Mouse (Mus musculus) right cerebral cortex, postnatal 36 days (tissue): Measurements from ENCODE around the gene Hdgfl3.
"Not testable (repeated sequence)": the region's sequence is repeated elsewhere in the genome, so short reads cannot be mapped to it uniquely, and the experiment has no call there.

Experiments
- DNase-seq, 2 experiments: peaks; one replicate each; pipeline ENCODE4 v3.0.0; 2022; ENCODE audit warnings: low spot score in 2 of 2, mixed read lengths in 1 of 2

The Hdgfl3 gene

GRCm38 (mm10) chr7:81854568-81855307, 79.5 kb downstream of the Hdgfl3 start:
- DNase-seq: no peak

DNA sequence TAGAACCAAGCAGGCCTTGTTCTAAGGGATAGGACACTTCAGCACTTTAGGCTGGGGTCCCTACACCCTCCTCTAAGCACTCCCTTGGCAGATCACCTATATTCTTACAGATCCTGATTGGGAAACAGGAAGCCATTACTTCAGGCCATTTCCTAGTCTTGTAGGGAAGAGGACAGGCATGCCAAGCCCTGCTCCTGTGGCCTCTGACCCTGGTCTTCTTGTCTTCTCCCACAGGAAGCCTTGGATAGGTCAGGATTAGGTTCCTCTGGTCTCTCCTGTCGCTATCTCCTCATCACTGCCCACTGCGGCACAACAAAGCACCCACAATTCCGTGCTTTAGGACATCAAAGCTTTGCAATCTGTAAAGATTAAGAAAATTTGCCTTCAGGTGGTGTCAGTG, 82.6 kb downstream of the Hdgfl3 start:
- DNase-seq: no peak

- no peak for DNase-seq
Measured at GRCm38 (mm10) chr7:81850171-81850570, 84.1 kb downstream of the Hdgfl3 start.

DNA sequence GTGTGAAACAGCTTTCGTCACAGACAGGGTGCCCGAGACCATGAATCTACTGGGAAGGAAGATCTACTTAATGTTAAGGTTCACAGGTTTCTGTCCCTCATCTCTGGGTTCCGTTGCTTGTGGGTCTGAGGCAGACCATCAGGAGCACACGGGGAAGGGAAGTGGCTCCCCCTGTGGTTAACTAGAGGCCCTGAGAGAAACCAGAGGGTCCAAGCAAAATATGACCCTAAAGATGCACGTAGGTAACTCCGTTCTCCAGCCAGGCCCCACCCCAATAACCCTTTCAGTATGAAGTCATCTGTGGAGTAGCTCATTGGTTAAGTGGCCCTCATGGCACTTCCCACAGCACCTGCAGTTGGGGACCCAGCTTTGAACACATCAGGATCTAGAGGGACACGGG, 84.6 kb downstream of the Hdgfl3 start:
- no peak for DNase-seq

DNA sequence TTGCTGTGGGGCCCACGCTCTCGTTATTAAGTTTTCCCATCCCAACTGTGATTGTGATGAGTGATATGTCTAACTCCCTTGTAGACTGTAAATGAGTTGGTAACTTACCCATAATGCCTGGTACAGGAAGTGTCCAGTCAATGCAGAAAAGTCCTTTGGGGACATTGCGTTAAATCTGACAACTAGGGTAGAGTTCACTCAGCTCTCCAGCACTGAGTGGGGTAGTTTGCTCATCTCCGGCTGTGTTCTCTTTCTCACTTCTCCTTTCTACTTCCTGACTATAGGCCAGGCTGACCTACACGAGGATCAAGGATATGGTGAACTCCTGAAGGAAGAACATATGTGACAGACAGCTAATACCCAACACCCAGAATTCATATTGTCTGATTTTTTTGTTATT, 85.1 kb downstream of the Hdgfl3 start:
- DNase-seq: no peak

GRCm38 (mm10) chr7:81847777-81848176, 86.5 kb downstream of the Hdgfl3 start:
- no peak for DNase-seq

DNA sequence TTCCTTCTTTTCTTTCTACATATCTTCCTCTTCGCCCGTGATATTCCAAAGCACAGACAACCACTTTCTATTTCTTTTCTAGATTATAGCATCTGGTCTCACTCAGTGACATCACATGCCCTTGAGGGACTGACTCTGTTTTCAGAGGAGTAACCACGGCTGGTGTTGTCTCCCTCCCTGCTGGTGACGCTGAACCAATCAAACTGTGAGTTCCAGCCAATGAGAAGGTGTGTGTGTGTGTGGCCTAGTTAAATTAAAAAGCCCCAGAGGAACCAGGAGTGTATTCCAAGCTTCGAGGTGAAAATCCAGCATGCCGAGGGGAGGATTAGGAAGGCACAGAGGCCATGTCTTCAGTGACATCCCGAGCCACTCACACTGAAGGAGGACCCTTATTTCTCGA, 87.3 kb downstream of the Hdgfl3 start:
- DNase-seq: no peak

GRCm38 (mm10) chr7:81846008-81846407, 88.3 kb downstream of the Hdgfl3 start:
- no peak for DNase-seq

- DNase-seq: no peak
Measured at GRCm38 (mm10) chr7:81845313-81845712, 89.0 kb downstream of the Hdgfl3 start.

DNA sequence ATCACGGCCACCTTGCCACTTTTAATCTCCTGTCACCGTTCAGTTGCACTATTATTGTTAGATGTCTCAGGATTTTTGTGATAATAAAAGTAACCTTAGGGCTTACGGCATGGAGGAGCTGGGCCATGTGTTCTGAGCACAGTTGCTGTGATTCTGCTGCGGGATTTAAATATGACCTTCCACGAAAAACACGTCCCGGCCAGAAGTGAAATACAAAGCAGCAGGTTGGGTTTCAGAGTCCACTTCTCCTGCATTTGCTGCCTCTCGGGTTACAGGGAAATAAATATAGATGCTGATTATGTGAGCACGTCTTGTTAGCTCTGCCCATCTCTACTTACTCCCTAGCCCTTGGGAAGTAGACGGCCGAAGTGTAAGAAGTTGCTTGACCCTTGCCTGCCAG, 89.5 kb downstream of the Hdgfl3 start:
- DNase-seq: no peak

DNA sequence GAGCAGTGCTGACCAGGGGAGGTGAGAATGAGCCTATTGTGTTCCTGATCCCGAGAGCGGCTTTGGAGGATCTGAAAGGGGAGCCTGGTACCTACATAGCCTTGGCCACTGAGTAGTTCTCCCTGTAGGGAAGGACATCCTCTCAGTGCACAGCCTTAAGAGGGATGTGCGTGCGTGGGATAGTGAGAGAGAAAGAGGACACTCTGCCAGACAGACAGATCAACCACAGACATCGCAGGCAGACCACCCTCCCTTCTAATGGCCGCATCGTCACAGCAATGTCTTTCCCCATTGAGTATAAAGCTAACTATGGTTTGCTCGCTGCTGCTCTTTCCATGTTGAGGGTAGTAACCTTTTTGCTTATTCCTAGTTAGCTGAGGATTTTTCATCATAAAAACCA, 90.4 kb downstream of the Hdgfl3 start:
- DNase-seq: no peak

DNA sequence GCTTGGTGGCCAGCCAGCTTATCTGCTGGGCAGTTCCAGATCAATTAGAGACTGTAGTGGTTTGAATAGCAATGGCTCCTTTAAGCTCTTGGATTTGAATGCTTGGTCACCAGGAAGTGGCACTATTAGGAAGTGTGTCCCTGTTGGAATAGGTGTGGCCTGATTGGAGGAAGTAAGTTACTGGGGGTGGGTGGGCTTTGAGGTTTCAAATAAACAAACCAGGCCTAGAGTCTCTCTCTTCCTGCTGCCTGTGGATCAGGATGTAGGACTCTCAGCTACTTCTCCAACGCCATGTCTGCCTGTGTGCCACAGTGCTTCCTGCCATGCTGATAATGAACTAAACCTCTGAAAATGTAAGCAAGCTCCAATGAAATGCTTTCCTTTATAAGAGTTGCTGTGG, 91.3 kb downstream of the Hdgfl3 start:
- DNase-seq: no peak

DNA sequence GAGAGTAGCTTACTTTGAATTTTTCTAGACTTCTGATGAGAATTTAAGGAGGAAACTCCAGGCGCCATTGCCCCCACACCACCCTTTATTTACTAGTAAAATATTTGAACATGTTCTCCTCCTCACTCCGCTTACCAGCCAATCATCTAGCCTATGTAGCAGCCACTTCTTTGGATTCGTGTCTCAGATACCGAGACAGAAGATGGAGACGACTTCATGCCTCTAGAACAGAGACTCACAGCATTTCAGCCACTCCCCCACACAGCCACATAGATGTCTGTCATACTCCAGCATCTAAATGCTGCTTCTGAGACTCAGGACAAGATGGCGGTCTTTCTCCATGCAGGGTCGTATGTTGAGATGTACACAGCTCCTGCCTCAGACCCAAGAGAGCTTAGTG, 92.1 kb downstream of the Hdgfl3 start:
- no peak for DNase-seq

DNA sequence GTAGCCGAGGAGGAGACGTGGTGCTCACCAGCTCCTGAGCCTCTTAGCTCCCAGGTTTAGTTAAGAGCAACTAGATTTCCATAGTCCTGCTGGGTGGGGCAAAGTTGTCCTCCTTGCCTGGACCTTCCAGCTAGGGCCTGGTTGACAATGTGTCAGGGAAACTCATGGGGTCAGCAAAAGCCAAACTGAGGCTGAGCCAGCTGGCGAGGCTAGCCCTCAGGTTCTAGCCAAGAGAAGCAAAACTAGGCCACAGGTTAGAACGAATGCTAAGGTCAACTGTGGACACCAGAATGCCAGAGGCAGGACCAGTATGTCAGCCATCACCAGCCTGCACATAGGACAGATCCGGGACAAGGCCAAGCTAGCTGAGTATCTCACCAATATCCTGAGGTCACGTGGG, 92.8 kb downstream of the Hdgfl3 start:
- DNase-seq: no peak

- peak in 1 of 2 experiments; percentile 59 for DNase-seq
Measured at GRCm38 (mm10) chr7:81840661-81841181, 93.6 kb downstream of the Hdgfl3 start.

DNA sequence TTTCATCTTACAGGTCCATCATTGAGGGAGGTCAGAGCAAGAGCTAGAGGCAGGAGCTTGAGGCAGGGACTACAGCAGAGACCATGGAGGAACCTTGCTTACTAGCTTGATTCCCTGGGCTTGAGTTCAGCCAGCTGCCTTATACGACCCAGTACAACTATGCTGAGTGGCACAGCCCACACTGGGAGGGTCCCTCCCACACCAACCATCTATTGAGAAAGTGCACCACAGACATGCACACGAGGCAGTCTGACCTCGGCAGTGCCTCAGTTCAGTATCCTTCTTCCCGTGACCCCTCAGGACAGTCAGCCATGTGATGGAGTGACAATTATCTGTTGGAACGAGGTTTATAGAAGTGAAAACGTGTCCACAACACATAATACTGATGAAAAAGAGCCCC, 94.5 kb downstream of the Hdgfl3 start:
- DNase-seq: no peak

- DNase-seq: not testable (repeated sequence)
Measured at GRCm38 (mm10) chr7:81837771-81838170, 96.5 kb downstream of the Hdgfl3 start.

DNA sequence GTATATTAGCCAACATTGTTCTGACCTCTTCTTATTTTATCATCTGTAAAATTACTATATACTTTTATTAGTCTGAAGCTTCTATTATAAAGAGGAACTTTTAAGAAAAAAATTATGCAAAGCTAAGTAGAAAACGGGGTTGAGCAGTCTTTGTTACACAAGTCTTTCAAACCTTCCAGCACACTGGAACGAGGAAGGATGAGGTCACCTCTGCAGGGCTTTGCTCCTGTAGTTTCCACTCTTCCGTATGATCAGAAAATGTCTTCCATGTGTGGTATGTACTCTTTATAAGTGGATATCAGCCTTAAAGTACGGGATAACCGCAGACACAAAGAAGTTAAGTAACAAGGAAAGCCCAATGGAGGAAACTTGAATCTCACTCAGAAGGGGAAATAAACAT, 98.8 kb downstream of the Hdgfl3 start:
- no peak for DNase-seq

DNA sequence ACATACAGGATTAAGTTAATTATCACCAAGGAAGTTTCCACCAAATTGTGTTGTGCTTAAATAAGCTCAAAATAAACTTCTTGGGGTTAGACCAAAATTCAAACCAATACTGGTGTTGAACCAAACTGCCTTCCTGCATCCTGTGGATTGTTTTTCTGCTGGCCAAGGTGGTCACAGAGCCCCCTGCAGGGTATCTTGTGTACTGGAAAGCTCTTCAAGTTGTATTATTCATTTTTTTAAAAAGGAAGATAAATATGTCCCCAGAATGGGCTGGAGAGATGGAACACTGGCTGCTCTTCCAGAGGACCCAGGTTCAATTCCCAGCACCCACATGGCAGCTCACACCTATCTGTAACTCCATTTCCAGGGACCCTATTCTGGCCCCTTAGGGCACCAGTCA, 99.4 kb downstream of the Hdgfl3 start:
- no peak for DNase-seq
